Mouse (Mus musculus) testis, adult 10 weeks (tissue): ENCODE measurements around the gene Rita1. TPM values are rescaled to one million over a fixed set of nuclear protein-coding genes. Genes with fewer than 3 reads are reported as not detected.

Source experiments
- polyA plus RNA-seq: library from polyadenylated mRNA; stranded (reverse); fragments of 350-450 nt; fragmentation: Illumina TruSeq; extraction: RNeasy Lipid Tissue Mini Kit (QIAGEN cat#74804); gene quantifications from one replicate; pipeline ENCODE4 v1.2.3, GENCODE M21; 2014; ENCODE audit warnings: low read depth, low replicate concordance

Rita1 gene
- polyA plus RNA-seq = not detected

DNA sequence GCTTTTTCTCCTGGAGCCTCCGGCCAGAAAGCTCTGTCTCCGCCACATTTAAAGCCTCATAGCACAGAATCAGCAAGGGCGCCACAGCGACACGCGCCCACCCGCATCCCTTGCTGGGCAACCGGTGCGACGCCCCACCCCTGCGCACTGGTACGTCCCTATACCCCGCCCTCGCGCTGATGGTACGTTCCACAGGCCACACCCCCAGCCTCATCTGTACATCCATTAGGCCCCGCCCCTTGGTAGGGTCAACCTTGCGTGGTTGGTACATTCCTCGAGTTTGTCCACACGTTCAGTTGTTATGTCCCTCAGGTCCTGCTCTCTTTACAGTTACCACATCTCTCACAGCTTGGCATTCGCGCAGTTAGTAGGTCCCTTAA lies at the start of gene Rita1, which contains the start of gene Ddx54:
Rita1 (minus strand) TSS at position 148 of the 380 bp plus-strand sequence.
Ddx54 (plus strand) TSS at position 298 of the 380 bp plus-strand sequence.

DNA sequence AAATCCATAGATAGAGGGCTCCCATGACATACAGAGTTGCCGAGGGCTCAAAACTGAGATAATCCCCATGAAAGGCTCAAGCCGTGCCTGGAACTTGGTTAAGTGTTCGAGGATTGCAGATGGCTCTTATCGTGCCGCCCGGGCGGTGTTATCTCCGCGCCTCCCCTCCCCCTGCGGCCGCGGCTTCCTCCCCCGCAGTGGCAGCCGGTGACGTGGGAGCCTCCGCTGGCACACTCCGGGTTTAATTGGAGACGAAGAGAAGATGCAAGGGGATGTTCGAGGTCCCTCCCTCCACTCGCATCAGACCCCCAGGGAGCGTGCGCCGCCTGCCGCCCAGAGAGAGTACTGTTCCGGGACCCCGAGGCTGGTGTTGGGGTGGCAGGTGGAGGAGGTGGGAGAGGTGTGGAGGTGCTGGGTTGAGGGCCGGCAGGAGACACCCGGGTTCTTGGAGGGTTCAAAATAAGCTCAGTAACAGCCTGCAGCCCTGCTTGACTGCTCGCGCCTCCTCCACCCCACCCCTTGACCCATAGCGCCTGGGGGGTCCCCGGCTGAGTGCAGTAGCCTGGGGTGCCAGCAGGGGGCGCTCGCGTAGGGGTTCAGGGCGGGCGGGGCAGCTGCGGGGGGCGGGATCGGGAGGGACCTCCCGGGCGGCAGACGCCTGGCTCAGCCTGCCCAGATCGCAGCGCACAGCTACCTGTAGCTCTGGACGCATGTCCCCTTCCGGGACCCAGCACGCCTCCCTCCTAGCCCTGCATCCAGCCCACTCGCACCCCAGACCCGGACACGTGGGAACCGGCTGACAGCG lies 36.4 kb upstream of the Rita1 start, which contains the start of gene Rasal1:
Rasal1 (plus strand) TSS at position 244 of the 805 bp plus-strand sequence.

DNA sequence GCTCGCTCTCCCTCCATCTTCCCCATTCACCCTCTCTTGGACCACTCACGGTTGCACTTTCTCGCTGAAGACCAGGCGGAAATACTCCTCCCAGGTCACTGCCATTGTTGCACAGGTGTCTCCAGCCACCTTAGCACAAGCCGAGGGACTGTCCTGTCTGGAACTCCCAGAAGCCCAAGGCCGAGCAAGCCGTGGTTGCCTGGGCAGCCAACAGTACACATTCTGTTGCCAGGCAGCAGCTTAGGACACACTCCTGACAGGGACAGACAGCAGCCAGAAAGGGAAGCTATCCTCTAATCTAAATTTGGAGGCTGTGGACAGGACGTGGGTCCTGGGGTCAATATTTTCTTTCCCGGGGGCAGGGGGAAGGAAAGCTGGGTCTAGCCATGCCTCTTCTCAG lies 21.7 kb upstream of the Rita1 start, which contains the start of gene Cfap73:
Cfap73 (minus strand) TSS at position 105 of the 400 bp plus-strand sequence.

DNA sequence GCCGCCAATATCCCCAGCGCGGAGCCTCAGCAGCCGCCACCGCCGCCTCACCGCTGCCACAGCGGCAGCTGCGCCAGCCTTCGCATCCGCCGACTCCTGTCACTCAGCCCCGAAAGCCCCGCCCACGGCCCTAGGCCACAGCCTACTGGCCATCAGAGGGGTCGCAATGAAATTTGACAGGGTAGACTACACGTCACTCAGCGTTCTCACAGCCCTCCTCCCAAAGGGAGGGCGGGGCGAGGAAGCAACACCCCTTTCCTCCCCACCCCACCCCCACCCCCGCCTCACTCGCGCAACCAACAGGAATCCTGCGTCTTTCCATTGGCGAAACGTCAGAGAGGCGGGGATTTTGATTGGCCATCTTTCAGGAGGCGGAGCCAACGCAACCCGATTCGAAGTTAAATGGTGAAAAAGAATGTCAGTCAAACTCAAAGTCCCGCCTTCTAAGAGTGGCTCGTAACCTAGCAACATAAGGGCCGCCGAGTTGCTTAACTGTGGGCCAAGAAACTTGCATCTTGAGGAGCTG lies 23.8 kb downstream of the Rita1 start, which contains the start of the genes Tpcn1 and Iqcd:
Tpcn1 (minus strand) TSS at position 105 of the 526 bp plus-strand sequence.
Iqcd (plus strand) TSS at position 448 of the 526 bp plus-strand sequence.

Other genes with a start within 250 kb of the Rita1 start
- gene Lhx5, start 180.9 kb downstream of the Rita1 start, polyA plus RNA-seq = not detected
- gene Sdsl, start 139.8 kb downstream of the Rita1 start, polyA plus RNA-seq = not detected
- gene Sds, start 136.1 kb downstream of the Rita1 start, polyA plus RNA-seq = not detected
- 2.3 TPM for gene Plbd2, start 109.0 kb downstream of the Rita1 start, polyA plus RNA-seq
- gene Slc8b1, start 101.4 kb downstream of the Rita1 start, polyA plus RNA-seq = not detected
- gene Tpcn1, start 23.9 kb downstream of the Rita1 start, polyA plus RNA-seq = 1.5 TPM
- 6.5 TPM for gene Iqcd, start 23.6 kb downstream of the Rita1 start, polyA plus RNA-seq
- 0.50 TPM for gene Ddx54, start 150 bp upstream of the Rita1 start, polyA plus RNA-seq
- gene Cfap73, start 21.6 kb upstream of the Rita1 start, polyA plus RNA-seq = not detected
- 0.20 TPM for gene Rasal1, start 36.2 kb upstream of the Rita1 start, polyA plus RNA-seq
- 1.8 TPM for gene Dtx1, start 99.3 kb upstream of the Rita1 start, polyA plus RNA-seq
- 0.43 TPM for gene Oas2, start 137.3 kb upstream of the Rita1 start, polyA plus RNA-seq
- not detected for gene Oas3, start 165.1 kb upstream of the Rita1 start, polyA plus RNA-seq
- not detected for gene Oas1e, start 182.9 kb upstream of the Rita1 start, polyA plus RNA-seq
- gene Oas1c, start 199.9 kb upstream of the Rita1 start, polyA plus RNA-seq = 0.08 TPM
- not detected for gene Oas1f, start 234.8 kb upstream of the Rita1 start, polyA plus RNA-seq
- not detected for gene Oas1h, start 248.8 kb upstream of the Rita1 start, polyA plus RNA-seq